Mouse (Mus musculus) liver, adult 2 months (tissue): ENCODE data around the gene Mapkbp1. TPM values are rescaled to one million over a fixed set of nuclear protein-coding genes. Genes with fewer than 3 reads are reported as not detected.
A peak's percentile ranks its signal among the peaks of the same experiment; 100 is the strongest.

ENCODE experiments used
- DNase-seq: peaks from one replicate; pipeline ENCODE4 v3.0.0-alpha.2; 2011; ENCODE audit warnings: low read depth, low spot score; ENCODE audit errors: extremely low read depth
- H3K27ac ChIP-seq: fragments of 200-500 bp; replicated peaks from 2 replicates; pipeline ENCODE4 v1.5.1; 2012; ENCODE audit warnings: low read depth, mild to moderate bottlenecking, control low read depth, inconsistent platforms, low read length; ENCODE audit not compliant: insufficient read depth
- H3K27me3 ChIP-seq: fragments of 200-500 bp; 2 replicates; pipeline ENCODE4 v1.6.1; 2012; ENCODE audit warnings: mild to moderate bottlenecking, moderate library complexity, low read length, inconsistent platforms; ENCODE audit not compliant: control insufficient read depth, insufficient read depth
- H3K36me3 ChIP-seq: fragments of 200-500 bp; 2 replicates; pipeline ENCODE4 v1.6.1; 2012; ENCODE audit warnings: low read length, inconsistent platforms; ENCODE audit not compliant: control insufficient read depth, insufficient read depth
- H3K4me1 ChIP-seq: fragments of 200-500 bp; 2 replicates; pipeline ENCODE4 v1.6.1; 2011; ENCODE audit warnings: low read length; ENCODE audit not compliant: control insufficient read depth, insufficient read depth
- H3K4me3 ChIP-seq: fragments of 200-500 bp; 2 replicates; pipeline ENCODE4 v1.5.1; 2011; ENCODE audit warnings: low read depth, mild to moderate bottlenecking, control low read depth, low read length, moderate library complexity; ENCODE audit not compliant: insufficient read depth
- H3K79me2 ChIP-seq: fragments of 200-500 bp; 2 replicates; pipeline ENCODE4 v1.6.1; 2012; ENCODE audit warnings: inconsistent platforms, mild to moderate bottlenecking, low read length, moderate library complexity; ENCODE audit not compliant: control insufficient read depth, insufficient read depth
- H3K9ac ChIP-seq: fragments of 200-500 bp; 2 replicates; pipeline ENCODE4 v1.6.1; 2012; ENCODE audit warnings: low read depth, mild to moderate bottlenecking, control low read depth, inconsistent platforms, low read length
- CTCF ChIP-seq: fragments of 200-500 bp; IDR thresholded peaks from 2 replicates; pipeline ENCODE4 v1.5.1; 2011; ENCODE audit warnings: low read depth, low read length, control low read depth
- POLR2A ChIP-seq: fragments of 200-500 bp; IDR thresholded peaks from 2 replicates; pipeline ENCODE4 v1.6.1; 2011; ENCODE audit warnings: low read length, control low read depth; ENCODE audit not compliant: insufficient read depth; ENCODE audit errors: extremely low read depth
- WGBS: fragments of 180-500 bp; shearing (Covaris S2); methylation state at CpG from one replicate; pipeline ENCODE4 v1.1.7; 2018; 5-methylcytosine and 5-hydroxymethylcytosine counted together
- polyA plus RNA-seq: library from polyadenylated mRNA; depleted of rRNA; stranded (reverse); fragments of >200 nt; gene quantifications from 2 replicates; pipeline ENCODE4 v1.2.3, GENCODE M21; 2012
- total RNA-seq: library from RNA; depleted of rRNA; stranded (reverse); fragments of >200 nt; gene quantifications from 2 replicates; pipeline ENCODE4 v1.2.3, GENCODE M21; 2014

Gene Mapkbp1
- total and polyA plus RNA-seq, 2 experiments: 2.9 to 4.6 TPM

DNA sequence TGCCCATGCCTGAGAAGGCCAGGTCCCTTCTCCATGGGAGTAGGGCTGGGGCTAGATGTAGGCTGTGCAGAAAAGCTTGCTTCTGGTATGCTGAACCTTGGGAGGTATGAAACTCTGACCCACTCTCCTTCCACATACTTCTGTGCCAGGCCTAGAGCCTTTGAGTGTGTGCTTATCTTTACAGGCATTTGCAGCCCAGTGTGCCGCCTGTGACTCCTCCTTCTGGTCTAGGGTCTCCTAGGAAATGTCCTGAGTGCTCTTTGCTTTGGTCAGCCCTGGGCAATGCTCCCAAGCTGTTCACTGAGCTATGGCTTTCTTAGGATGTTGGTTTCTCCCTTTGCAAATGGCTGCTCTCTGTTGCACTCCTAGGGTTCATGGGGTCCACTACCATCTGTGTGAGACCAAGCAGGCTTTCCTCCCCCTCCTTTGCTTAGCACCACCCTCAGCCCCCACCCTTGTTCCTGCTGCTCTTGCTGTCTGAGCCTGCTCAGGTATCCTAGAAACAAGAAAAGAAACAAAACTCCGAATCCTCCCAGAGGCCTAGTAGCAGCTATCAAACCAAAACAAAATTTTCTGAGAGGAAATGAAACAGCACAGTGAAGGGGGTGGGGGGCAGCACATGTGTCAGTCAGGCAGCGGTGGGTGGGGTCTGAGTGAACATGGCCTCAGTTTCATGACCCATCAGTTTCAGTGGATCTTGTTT, 28.5 kb downstream of the Mapkbp1 start:
- TF ChIP-seq POLR2A: no peak
- TF ChIP-seq CTCF: no peak
- H3K9ac ChIP-seq: no peak overlapping the region
- WGBS: 88% methylated on average over 3 of the region's 3 CpGs
- DNase-seq: no peak
- H3K27ac ChIP-seq: no peak overlapping the region
- no peaks in the 10 kb centered on the region for H3K4me1 ChIP-seq
- no peak overlapping the region for H3K4me3 ChIP-seq
- no peaks in the 10 kb centered on the region for H3K36me3 ChIP-seq
- H3K27me3 ChIP-seq: no peaks in the 10 kb centered on the region
- no peaks in the 10 kb centered on the region for H3K79me2 ChIP-seq

DNA sequence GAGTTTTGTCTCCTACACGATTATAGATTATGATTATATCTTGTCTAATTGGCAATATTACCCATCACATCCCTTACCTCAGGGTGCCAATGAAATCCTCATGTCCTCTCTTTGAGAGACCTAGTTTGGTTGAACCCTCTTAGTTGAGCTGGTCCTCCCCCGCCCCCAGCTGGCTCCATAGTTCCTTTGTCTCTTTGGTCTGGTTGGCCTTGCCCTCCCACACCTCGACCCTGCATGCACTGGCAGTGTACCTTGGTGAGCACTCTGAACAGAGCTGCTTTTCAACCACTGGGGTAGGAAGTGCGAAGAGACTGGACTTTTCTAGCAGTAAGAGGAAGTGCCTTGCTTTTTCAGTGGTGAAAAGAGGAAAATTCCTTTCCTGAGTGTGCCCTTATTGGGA, 29.5 kb downstream of the Mapkbp1 start:
- Histone ChIP-seq H3K4me1 (no peaks in the 10 kb centered on the region), H3K4me3 (no peak overlapping the region), H3K79me2 (no peaks in the 10 kb centered on the region), H3K27me3 (no peaks in the 10 kb centered on the region), H3K9ac (no peak overlapping the region), H3K36me3 (no peaks in the 10 kb centered on the region), H3K27ac (no peak overlapping the region)
- 66% methylated on average over 4 of the region's 4 CpGs for WGBS
- DNase-seq: no peak
- TF ChIP-seq CTCF: no peak
- TF ChIP-seq POLR2A: no peak

DNA sequence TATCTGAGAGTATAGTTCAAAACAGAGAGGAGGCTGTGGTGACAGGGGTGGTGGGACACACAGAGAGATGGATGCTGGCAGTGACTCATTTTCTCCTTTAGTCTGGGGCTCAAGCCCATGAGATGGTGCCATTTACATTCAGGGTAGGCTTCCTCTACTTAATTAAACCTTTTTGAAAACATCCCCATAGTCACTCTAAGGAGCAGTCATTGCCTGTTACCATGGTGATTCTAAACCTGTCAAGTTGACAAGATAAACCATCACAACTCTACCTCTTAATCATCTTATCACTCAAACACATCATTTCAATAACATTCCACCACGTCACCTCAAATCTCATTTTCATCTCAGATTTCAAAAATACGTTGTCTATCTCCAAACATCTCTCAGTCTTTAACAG, 31.5 kb downstream of the Mapkbp1 start:
- Histone ChIP-seq H3K4me3 (no peak overlapping the region), H3K4me1 (no peaks in the 10 kb centered on the region; the same call in 1 of the 2 replicates), H3K9ac (no peak overlapping the region), H3K79me2 (no peaks in the 10 kb centered on the region), H3K36me3 (no peaks in the 10 kb centered on the region), H3K27me3 (no peaks in the 10 kb centered on the region), H3K27ac (no peak overlapping the region)
- DNase-seq: no peak
- WGBS: 100% methylated on average over 2 of the region's 2 CpGs
- no peak for TF ChIP-seq CTCF
- no peak for TF ChIP-seq POLR2A

DNA sequence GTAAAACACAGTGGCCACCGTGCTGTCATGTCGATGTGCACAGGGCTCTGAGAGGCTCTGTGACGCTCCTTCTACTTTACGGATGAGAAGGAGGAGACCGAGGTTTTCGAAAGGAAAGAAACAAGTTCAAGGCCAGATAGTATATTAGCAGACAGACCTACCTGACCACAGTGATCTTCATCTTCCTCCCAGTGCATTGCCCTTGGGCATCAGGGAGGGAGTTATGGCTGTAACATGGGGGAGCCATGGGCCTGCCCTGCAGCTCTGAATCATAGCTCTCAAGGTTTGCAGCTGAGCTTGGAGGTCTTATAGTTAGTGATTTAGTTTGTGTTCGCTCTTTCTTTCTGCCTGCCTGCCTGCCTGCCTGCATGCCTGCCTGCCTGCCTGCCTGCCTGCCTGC, 34.2 kb downstream of the Mapkbp1 start:
- DNase-seq: no peak
- H3K36me3 ChIP-seq: no peaks in the 10 kb centered on the region
- H3K79me2 ChIP-seq: no peaks in the 10 kb centered on the region
- H3K27me3 ChIP-seq: no peaks in the 10 kb centered on the region
- no peak overlapping the region for H3K9ac ChIP-seq
- TF ChIP-seq CTCF (no peak), POLR2A (no peak)
- H3K4me1 ChIP-seq: no peaks in the 10 kb centered on the region; the same call in 1 of the 2 replicates
- no peak overlapping the region for H3K4me3 ChIP-seq
- no peak overlapping the region for H3K27ac ChIP-seq
- 97% methylated on average over 7 of the region's 7 CpGs for WGBS

DNA sequence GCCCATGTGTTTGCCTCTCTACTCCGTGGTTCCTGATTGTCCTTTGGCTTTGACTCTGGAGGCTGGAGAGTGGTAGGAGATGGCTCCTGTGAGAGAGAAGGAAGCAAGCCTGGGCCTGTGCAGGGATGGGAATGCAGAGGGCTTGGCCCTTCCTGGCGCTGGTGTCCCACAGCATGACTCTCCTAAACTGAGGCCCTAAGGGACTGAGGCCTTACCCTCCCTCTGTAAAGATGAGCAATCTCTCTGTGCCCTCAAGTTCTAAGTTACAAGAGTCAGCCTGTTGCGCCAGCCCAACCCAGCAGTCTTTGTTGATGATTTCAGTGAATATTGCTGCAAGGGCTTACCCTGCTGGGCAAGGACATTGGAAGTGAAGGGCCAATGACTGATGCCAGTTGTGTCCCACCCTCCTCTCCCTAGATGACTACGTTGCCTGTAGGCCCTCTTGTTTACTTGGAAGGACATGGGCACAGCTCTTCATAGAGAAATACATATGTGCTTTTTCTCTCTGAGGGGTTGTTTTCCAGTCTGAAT, 35.2 kb downstream of the Mapkbp1 start:
- DNase-seq: no peak
- Histone ChIP-seq H3K4me3 (no peak overlapping the region), H3K4me1 (no peaks in the 10 kb centered on the region; the same call in 1 of the 2 replicates), H3K9ac (no peak overlapping the region), H3K27ac (no peak overlapping the region), H3K27me3 (no peaks in the 10 kb centered on the region), H3K36me3 (no peaks in the 10 kb centered on the region), H3K79me2 (no peaks in the 10 kb centered on the region)
- TF ChIP-seq POLR2A: no peak
- TF ChIP-seq CTCF: no peak
- WGBS: 78% methylated on average over 4 of the region's 4 CpGs

DNA sequence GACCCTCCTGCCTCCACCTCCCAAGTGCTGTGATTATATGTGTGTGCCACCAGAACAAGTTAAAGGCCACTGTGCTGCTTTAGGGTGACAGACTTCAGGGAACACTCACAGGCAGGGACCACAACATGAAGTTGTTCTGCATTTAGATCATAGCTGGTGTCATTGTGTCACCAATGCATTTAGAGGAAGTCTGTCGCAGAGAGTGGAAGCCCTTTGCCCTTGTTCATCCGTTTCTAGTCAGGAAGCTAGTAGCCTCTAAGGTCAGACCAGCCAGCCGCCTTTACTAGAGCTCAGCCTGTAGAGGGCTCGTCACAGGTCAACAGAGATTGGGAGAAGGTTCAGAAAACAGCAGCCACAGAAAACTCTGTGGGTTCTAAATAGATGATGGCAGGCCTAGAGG, 36.2 kb downstream of the Mapkbp1 start:
- Histone ChIP-seq H3K4me3 (no peak overlapping the region), H3K4me1 (no peaks in the 10 kb centered on the region; the same call in 1 of the 2 replicates), H3K27ac (no peak overlapping the region), H3K27me3 (no peaks in the 10 kb centered on the region), H3K9ac (no peak overlapping the region), H3K36me3 (no peaks in the 10 kb centered on the region), H3K79me2 (no peaks in the 10 kb centered on the region)
- WGBS: 33% methylated on average over 4 of the region's 4 CpGs
- TF ChIP-seq CTCF: no peak
- TF ChIP-seq POLR2A: no peak
- DNase-seq: peak; percentile 30
